Mouse (Mus musculus) layer of hippocampus, adult 2 months (tissue): ENCODE results near the gene Cntn2. TPM values are rescaled to one million over a fixed set of nuclear protein-coding genes. Genes with fewer than 3 reads are reported as not detected.
"Not testable (repeated sequence)": the region's sequence is repeated elsewhere in the genome, so short reads cannot be mapped to it uniquely, and the experiment has no call there.

Experiments used
- DNase-seq, 2 experiments: peaks; one replicate each; pipeline ENCODE4 v3.0.0; 2022; ENCODE audit warnings: low spot score in 2 of 2
- H3K27ac ChIP-seq: fragments of 200-600 bp; 2 replicates; pipeline ENCODE4 v1.8.1; 2022
- H3K4me3 ChIP-seq: fragments of 200-600 bp; 2 replicates; pipeline ENCODE4 v1.8.1; 2022; ENCODE audit warnings: mild to moderate bottlenecking
- CTCF ChIP-seq: fragments of 200-600 bp; conservative IDR thresholded peaks from 2 replicates; pipeline ENCODE4 v1.8.1; 2022; ENCODE audit warnings: antibody characterized with exemption, mild to moderate bottlenecking, moderate library complexity
- total RNA-seq, 2 experiments: library from RNA; stranded (reverse); gene quantifications; 2 replicates each; pipeline ENCODE4 v1.2.3; 2021

Gene Cntn2
- total RNA-seq, 2 experiments from 2014 or later = 71.8 to 73.9 TPM

- no peak for TF ChIP-seq CTCF
- H3K4me3 ChIP-seq = no peak overlapping the region
- no peak for DNase-seq
- no peak overlapping the region for H3K27ac ChIP-seq
Measured at GRCm38 (mm10) chr1:132479438-132479837, 63.6 kb downstream of the Cntn2 start.

GRCm38 (mm10) chr1:132476928-132477691 is 65.9 kb downstream of the Cntn2 start, which contains the start of gene Rbbp5:
Rbbp5 (plus strand) TSS chr1:132477365.
- peak; percentile 38 for TF ChIP-seq CTCF
- peak within 1 kb of the TSS; percentile 99 for H3K27ac ChIP-seq
- peak within 1 kb of the TSS; percentile 91 for H3K4me3 ChIP-seq
- peak; percentile 80 to 86 for DNase-seq

GRCm38 (mm10) chr1:132476575-132476927 is 66.5 kb downstream of the Cntn2 start:
- peak overlapping the region; percentile 99 for H3K27ac ChIP-seq
- no peak for DNase-seq
- no peak for TF ChIP-seq CTCF
- H3K4me3 ChIP-seq = peak overlapping the region; percentile 91

GRCm38 (mm10) chr1:132474496-132474895 is 68.6 kb downstream of the Cntn2 start:
- peak overlapping the region; percentile 81 for H3K27ac ChIP-seq
- no peak for TF ChIP-seq CTCF
- H3K4me3 ChIP-seq = no peak overlapping the region
- peak; percentile 26 to 46 for DNase-seq

- Histone ChIP-seq H3K4me3 (no peak overlapping the region), H3K27ac (no peak overlapping the region)
- peak; percentile 63 for TF ChIP-seq CTCF
- DNase-seq = no peak
Measured at GRCm38 (mm10) chr1:132472537-132472936, 70.5 kb downstream of the Cntn2 start.

- H3K4me3 ChIP-seq = no peak overlapping the region
- TF ChIP-seq CTCF = no peak
Measured at GRCm38 (mm10) chr1:132471499-132471898, 71.6 kb downstream of the Cntn2 start.

GRCm38 (mm10) chr1:132471032-132471431 is 72.0 kb downstream of the Cntn2 start:
- DNase-seq = no peak
- Histone ChIP-seq H3K27ac (no peak overlapping the region), H3K4me3 (no peak overlapping the region)
- TF ChIP-seq CTCF = no peak

More at GRCm38 (mm10) chr1:132471499-132471898, 71.6 kb downstream of the Cntn2 start:
- no peak for DNase-seq
- no peak overlapping the region for H3K27ac ChIP-seq

GRCm38 (mm10) chr1:132470031-132470430 is 73.0 kb downstream of the Cntn2 start:
- not testable (repeated sequence) for DNase-seq, H3K27ac ChIP-seq, H3K4me3 ChIP-seq

GRCm38 (mm10) chr1:132469519-132469918 is 73.5 kb downstream of the Cntn2 start:
- peak; percentile 44 for TF ChIP-seq CTCF
- Histone ChIP-seq H3K4me3 (no peak overlapping the region), H3K27ac (no peak overlapping the region)
- DNase-seq = no peak

GRCm38 (mm10) chr1:132468926-132469325 is 74.1 kb downstream of the Cntn2 start:
- no peak overlapping the region for H3K27ac ChIP-seq
- DNase-seq = no peak
- TF ChIP-seq CTCF = no peak
- H3K4me3 ChIP-seq = no peak overlapping the region

- Histone ChIP-seq H3K27ac (no peak overlapping the region), H3K4me3 (no peak overlapping the region)
- TF ChIP-seq CTCF = no peak
- no peak for DNase-seq
Measured at GRCm38 (mm10) chr1:132464651-132465050, 78.4 kb downstream of the Cntn2 start.

Other genes starting within 250 kb of the Cntn2 start
- 1 to 10 TPM; 4.0 to 4.3 TPM for gene Klhdc8a, start 244.6 kb downstream of the Cntn2 start, total RNA-seq
- 1 to 10 TPM in 1 of 2 experiments, under 1 TPM in 1; 0.76 to 1.7 TPM for gene Nuak2, start 227.1 kb downstream of the Cntn2 start, total RNA-seq
- gene Tmcc2, start 152.0 kb downstream of the Cntn2 start, total RNA-seq = 100 to 1,000 TPM; 242 to 256 TPM
- 10 to 100 TPM; 49.0 to 50.2 TPM for gene Dstyk, start 125.7 kb downstream of the Cntn2 start, total RNA-seq
- gene Rbbp5, start 65.9 kb downstream of the Cntn2 start, total RNA-seq = 10 to 100 TPM; 64.0 to 71.1 TPM
- 1 to 10 TPM; 6.3 to 6.4 TPM for gene Tmem81, start 37.0 kb downstream of the Cntn2 start, total RNA-seq
- gene Nfasc, start 198.5 kb upstream of the Cntn2 start, total RNA-seq = 100 to 1,000 TPM; 150 to 169 TPM